Mouse (Mus musculus) hindbrain, embryonic 13.5 days (tissue): ENCODE data around the gene Nrros. TPM values are rescaled to one million over a fixed set of nuclear protein-coding genes. Genes with fewer than 3 reads are reported as not detected.
"Not testable (repeated sequence)": the region's sequence is repeated elsewhere in the genome, so short reads cannot be mapped to it uniquely, and the experiment has no call there.

ENCODE experiments used
- ATAC-seq: fragments of 200-750 bp; cut with Nextera tagmentation; 2 replicates; pipeline ENCODE4 v1.8.0; 2017; ENCODE audit warnings: moderate TSS enrichment; ENCODE audit not compliant: low FRiP score
- H3K27ac ChIP-seq: fragments of 300-500 bp; sonication (generic); 2 replicates; pipeline ENCODE4 v1.5.1; 2015; ENCODE audit warnings: inconsistent platforms, mild to moderate bottlenecking, moderate library complexity
- H3K27me3 ChIP-seq: fragments of 300-500 bp; sonication (generic); 2 replicates; pipeline ENCODE4 v1.6.1; 2015; ENCODE audit warnings: mild to moderate bottlenecking, inconsistent platforms
- H3K36me3 ChIP-seq: fragments of 300-500 bp; sonication (generic); 2 replicates; pipeline ENCODE4 v1.6.1; 2015; ENCODE audit warnings: mild to moderate bottlenecking, inconsistent platforms
- H3K4me1 ChIP-seq: fragments of 300-500 bp; sonication (generic); replicated peaks from 2 replicates; pipeline ENCODE4 v1.6.1; 2015; ENCODE audit warnings: inconsistent platforms
- H3K4me2 ChIP-seq: fragments of 300-500 bp; sonication (generic); 2 replicates; pipeline ENCODE4 v1.6.1; 2015; ENCODE audit warnings: inconsistent platforms, mild to moderate bottlenecking, moderate library complexity
- H3K4me3 ChIP-seq: fragments of 300-500 bp; sonication (generic); 2 replicates; pipeline ENCODE4 v1.5.1; 2015; ENCODE audit warnings: mild to moderate bottlenecking, inconsistent platforms
- H3K9ac ChIP-seq: fragments of 300-500 bp; sonication (generic); 2 replicates; pipeline ENCODE4 v1.6.1; 2015; ENCODE audit warnings: mild to moderate bottlenecking, inconsistent platforms
- H3K9me3 ChIP-seq: fragments of 300-500 bp; sonication (generic); 2 replicates; pipeline ENCODE4 v1.6.1; 2016; ENCODE audit warnings: inconsistent platforms
- WGBS: fragments of 180-500 bp; shearing (Covaris S2); methylation state at CpG from one replicate; pipeline ENCODE4 v1.1.7; 2015; 5-methylcytosine and 5-hydroxymethylcytosine counted together
- polyA plus RNA-seq: library from polyadenylated mRNA; unstranded; fragments of >200 nt; fragmentation: Nextera tagmentation; extraction: Ambion mirVana; gene quantifications from 2 replicates; pipeline ENCODE4 v1.2.1, GENCODE M21; 2015

Gene Nrros
- polyA plus RNA-seq, 1 experiment from 2014 or later = 8.8 TPM

- H3K9ac ChIP-seq = no peak overlapping the region
Observed at GRCm38 (mm10) chr16:32108170-32108569, 57.2 kb downstream of the Nrros start.

GRCm38 (mm10) chr16:32107342-32108045, 57.9 kb downstream of the Nrros start:
- Histone ChIP-seq H3K4me3 (no peak overlapping the region), H3K36me3 (peaks cover 70% of the 10 kb centered on the region), H3K4me2 (no peak overlapping the region), H3K27me3 (no peaks in the 10 kb centered on the region), H3K27ac (no peak overlapping the region), H3K9ac (no peak overlapping the region), H3K9me3 (no peaks in the 10 kb centered on the region), H3K4me1 (no peaks in the 10 kb centered on the region)
- 92% methylated on average over 12 of the region's 12 CpGs for WGBS
- no peak for ATAC-seq

More at GRCm38 (mm10) chr16:32108170-32108569, 57.2 kb downstream of the Nrros start:
- 90% methylated on average over 7 of the region's 7 CpGs for whole genome bisulfite sequencing
- Histone ChIP-seq H3K4me1 (no peaks in the 10 kb centered on the region), H3K36me3 (peaks cover 64% of the 10 kb centered on the region), H3K9me3 (no peaks in the 10 kb centered on the region), H3K4me2 (no peak overlapping the region), H3K4me3 (no peak overlapping the region), H3K27me3 (no peaks in the 10 kb centered on the region), H3K27ac (no peak overlapping the region)
- no peak for ATAC-seq

- Histone ChIP-seq H3K4me1 (no peaks in the 10 kb centered on the region), H3K4me3 (no peak overlapping the region), H3K4me2 (no peak overlapping the region), H3K36me3 (peaks cover 77% of the 10 kb centered on the region), H3K9ac (no peak overlapping the region), H3K27ac (no peak overlapping the region), H3K27me3 (no peaks in the 10 kb centered on the region), H3K9me3 (no peaks in the 10 kb centered on the region)
- ATAC-seq = no peak
- WGBS = 96% methylated on average over 1 of the region's 1 CpGs
Observed at GRCm38 (mm10) chr16:32105698-32106097, 59.7 kb downstream of the Nrros start.

GRCm38 (mm10) chr16:32102295-32102694, 63.1 kb downstream of the Nrros start:
- H3K36me3 ChIP-seq = peaks cover 50% of the 10 kb centered on the region
- no peak overlapping the region for H3K9ac ChIP-seq
- peaks cover 22% of the 10 kb centered on the region for H3K4me1 ChIP-seq
- H3K27ac ChIP-seq = no peak overlapping the region
- no peaks in the 10 kb centered on the region for H3K9me3 ChIP-seq
- no peaks in the 10 kb centered on the region for H3K27me3 ChIP-seq
- 94% methylated on average over 13 of the region's 13 CpGs for WGBS
- H3K4me2 ChIP-seq = no peak overlapping the region
- no peak overlapping the region for H3K4me3 ChIP-seq
- no peak for ATAC-seq

DNA sequence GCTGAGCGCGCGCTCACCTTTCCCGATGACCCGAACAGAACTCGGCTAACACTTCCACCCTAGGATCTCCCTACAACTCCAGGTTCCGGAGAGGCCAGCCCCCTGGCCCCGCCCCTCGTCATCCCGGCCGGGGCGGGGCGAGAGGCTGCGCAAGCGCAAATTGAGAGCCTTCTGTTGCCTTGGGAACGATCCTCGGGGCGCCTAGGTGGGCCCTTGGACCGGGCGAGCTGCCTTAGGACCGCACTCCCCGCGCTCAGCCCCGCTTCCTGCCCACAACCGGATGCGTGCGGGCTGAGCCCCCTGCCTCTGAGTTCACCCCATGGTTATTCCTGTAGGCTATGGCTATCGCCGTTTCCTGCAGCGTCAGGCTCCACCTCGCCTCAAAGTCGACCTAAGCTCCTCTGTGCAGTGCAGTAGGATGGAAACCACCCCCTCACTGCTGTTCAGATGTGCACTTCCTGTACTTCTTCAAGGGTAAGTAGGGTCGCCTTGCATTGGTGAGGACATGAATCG, 65.7 kb downstream of the Nrros start, which contains the start of the genes Pigx and Cep19:
Gene Pigx (minus strand): TSS at position 103 of the 513 bp plus-strand sequence.
Gene Cep19 (plus strand): TSS at position 163 of the 513 bp plus-strand sequence.
- under 1% methylated on average over 11 of the region's 34 CpGs for WGBS
- peak; percentile 98 for ATAC-seq
- H3K4me3 ChIP-seq = peak within 1 kb of the TSS; percentile 97
- peak within 1 kb of the TSS; percentile 89 for H3K27ac ChIP-seq
- no peaks in the 10 kb centered on the region for H3K27me3 ChIP-seq
- peak within 1 kb of the TSS; percentile 94 for H3K9ac ChIP-seq
- peak within 1 kb of the TSS; percentile 83 for H3K4me2 ChIP-seq
- H3K36me3 ChIP-seq = peaks cover 37% of the 10 kb centered on the region
- H3K4me1 ChIP-seq = peaks cover 22% of the 10 kb centered on the region
- no peaks in the 10 kb centered on the region for H3K9me3 ChIP-seq

DNA sequence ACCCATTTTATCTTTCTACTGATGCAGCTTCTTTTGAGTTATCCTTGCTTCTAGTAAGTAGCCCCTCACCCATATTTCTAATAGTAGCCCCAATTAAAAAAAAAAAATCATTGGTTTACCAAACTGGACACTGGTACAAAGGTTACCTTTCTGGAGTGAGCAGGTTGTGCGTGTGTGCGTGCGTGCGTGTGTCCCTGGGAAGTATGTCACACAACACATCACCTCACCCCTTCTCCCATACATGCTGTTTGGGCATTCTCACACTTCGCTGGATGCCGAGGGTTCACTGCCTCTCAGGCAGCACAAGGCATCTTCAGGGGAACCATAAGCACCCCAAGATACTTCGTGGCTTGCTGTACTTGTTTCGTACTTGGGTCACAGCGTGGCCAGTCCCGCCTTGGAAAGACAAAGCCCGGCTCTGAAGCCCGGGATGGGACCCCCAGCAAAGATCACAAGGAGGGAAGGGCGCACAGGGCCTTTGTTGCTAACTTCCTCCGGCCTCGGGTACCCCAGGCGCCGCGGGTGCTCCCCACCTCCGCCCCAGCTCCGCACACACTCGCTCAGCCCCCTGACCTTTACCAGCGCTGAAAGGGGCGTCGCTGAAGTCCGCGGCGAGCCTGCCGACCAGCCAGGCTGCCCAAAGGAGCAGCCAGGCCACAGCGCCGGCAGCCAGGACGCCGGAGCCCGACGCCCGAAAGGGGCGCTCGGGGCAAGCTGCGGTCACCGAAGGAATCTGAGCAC, 66.3 kb downstream of the Nrros start:
- Histone ChIP-seq H3K27ac (peak overlapping the region; percentile 89), H3K4me3 (peak overlapping the region; percentile 97), H3K36me3 (peaks cover 36% of the 10 kb centered on the region), H3K4me1 (peaks cover 22% of the 10 kb centered on the region), H3K27me3 (no peaks in the 10 kb centered on the region), H3K4me2 (peak overlapping the region; percentile 83), H3K9me3 (no peaks in the 10 kb centered on the region), H3K9ac (peak overlapping the region; percentile 94)
- WGBS = under 1% methylated on average over 39 of the region's 39 CpGs
- ATAC-seq = peak; percentile 88

DNA sequence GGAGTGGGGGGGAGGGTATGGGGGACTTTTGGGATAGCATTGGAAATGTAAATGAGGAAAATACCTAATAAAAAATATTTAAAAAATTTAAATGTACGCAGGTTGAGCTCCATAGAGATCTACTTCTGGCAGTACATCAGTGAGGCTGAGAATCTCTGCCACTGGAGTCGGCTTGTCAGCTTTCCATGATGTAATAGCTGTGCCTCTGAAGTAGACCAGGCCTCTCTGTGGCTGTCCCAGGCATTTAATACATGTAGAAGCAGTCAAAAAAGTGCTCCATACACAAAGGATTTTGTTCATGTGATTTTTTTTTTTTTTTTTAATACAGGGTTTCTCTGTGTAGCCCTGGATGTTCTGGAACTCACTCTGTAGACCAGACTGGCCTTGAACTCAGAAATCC, 67.6 kb downstream of the Nrros start:
- H3K36me3 ChIP-seq = peaks cover 23% of the 10 kb centered on the region
- peaks cover 22% of the 10 kb centered on the region for H3K4me1 ChIP-seq
- not testable (repeated sequence) for H3K27ac ChIP-seq, H3K4me3 ChIP-seq, H3K27me3 ChIP-seq, H3K9me3 ChIP-seq, ATAC-seq, H3K9ac ChIP-seq
- WGBS = 94% methylated on average over 2 of the region's 2 CpGs
- H3K4me2 ChIP-seq = peak overlapping the region; percentile 83; the same call in 1 of the 2 replicates

Other genes starting within 250 kb of the Nrros start
- gene Pigz, start 231.7 kb downstream of the Nrros start, polyA plus RNA-seq = 2.3 and 3.4 TPM in 2 replicates
- gene 0610012G03Rik, start 217.1 kb downstream of the Nrros start, polyA plus RNA-seq = 105 and 113 TPM in 2 replicates
- 107 and 112 TPM in 2 replicates for gene Ncbp2, start 217.1 kb downstream of the Nrros start, polyA plus RNA-seq
- 17.5 and 18.5 TPM in 2 replicates for gene Senp5, start 162.3 kb downstream of the Nrros start, polyA plus RNA-seq
- gene Pak2, start 86.3 kb downstream of the Nrros start, polyA plus RNA-seq = 35.3 and 36.2 TPM in 2 replicates
- gene Pigx, start 65.9 kb downstream of the Nrros start, polyA plus RNA-seq = 131 and 132 TPM in 2 replicates
- gene Cep19, start 65.8 kb downstream of the Nrros start, polyA plus RNA-seq = 48.4 and 52.0 TPM in 2 replicates
- not detected in 2 replicates for gene Bex6, start 14.2 kb upstream of the Nrros start, polyA plus RNA-seq
- gene Fbxo45, start 81.6 kb upstream of the Nrros start, polyA plus RNA-seq = 7.6 and 8.2 TPM in 2 replicates
- gene Wdr53, start 81.6 kb upstream of the Nrros start, polyA plus RNA-seq = 17.1 and 17.4 TPM in 2 replicates
- 0.16 and 0.23 TPM in 2 replicates for gene Smco1, start 105.9 kb upstream of the Nrros start, polyA plus RNA-seq
- gene Rnf168, start 111.9 kb upstream of the Nrros start, polyA plus RNA-seq = 28.4 and 29.1 TPM in 2 replicates
- 28.5 and 29.0 TPM in 2 replicates for gene Ubxn7, start 166.7 kb upstream of the Nrros start, polyA plus RNA-seq
- not detected in 2 replicates for gene Tm4sf19, start 234.9 kb upstream of the Nrros start, polyA plus RNA-seq